Mouse (Mus musculus) gastrocnemius, adult 2 months (tissue): Measurements from ENCODE around the gene Racgap1. TPM values are rescaled to one million over a fixed set of nuclear protein-coding genes. Genes with fewer than 3 reads are reported as not detected.

Experiments used
- DNase-seq: peaks from one replicate; pipeline ENCODE4 v3.0.0; 2022
- H3K27ac ChIP-seq: fragments of 200-600 bp; 2 replicates; pipeline ENCODE4 v1.8.1; 2022; ENCODE audit warnings: mild to moderate bottlenecking
- H3K4me3 ChIP-seq: fragments of 200-600 bp; 2 replicates; pipeline ENCODE4 v1.8.1; 2022; ENCODE audit warnings: mild to moderate bottlenecking, moderate library complexity
- CTCF ChIP-seq: fragments of 200-600 bp; IDR thresholded peaks from 2 replicates; pipeline ENCODE4 v1.8.1; 2022; ENCODE audit warnings: antibody characterized with exemption, mild to moderate bottlenecking, moderate library complexity
- intact Hi-C: fragments of 180-260 bp; cut with DNase I; formaldehyde crosslinking; loops from one replicate; pipeline ENCODE4 v1.15.1; 2025
- total RNA-seq, 2 experiments: library from RNA; stranded (reverse); gene quantifications; 2 replicates each; pipeline ENCODE4 v1.2.3; 2021

Gene Racgap1
- total RNA-seq, 2 experiments from 2014 or later = 0.89 to 0.94 TPM

- Histone ChIP-seq H3K27ac (no peak overlapping the region), H3K4me3 (no peak overlapping the region)
- TF ChIP-seq CTCF = no peak
- DNase-seq = no peak
- intact Hi-C loops = no loop called here
These were observed 45.9 kb downstream of the Racgap1 start for GRCm38 (mm10) chr15:99605595-99605994.

- TF ChIP-seq CTCF = no peak
- H3K27ac ChIP-seq = no peak overlapping the region
- no peak for DNase-seq
These were observed 48.2 kb downstream of the Racgap1 start for GRCm38 (mm10) chr15:99603216-99603615.

GRCm38 (mm10) chr15:99602206-99602820, 49.1 kb downstream of the Racgap1 start:
- no peak overlapping the region for H3K4me3 ChIP-seq
- DNase-seq = no peak
- intact Hi-C loops = no loop called here

More at GRCm38 (mm10) chr15:99603216-99603615, 48.2 kb downstream of the Racgap1 start:
- no peak overlapping the region for H3K4me3 ChIP-seq
- intact Hi-C loops = no loop called here

GRCm38 (mm10) chr15:99601823-99602120, 49.7 kb downstream of the Racgap1 start:
- TF ChIP-seq CTCF = no peak
- no peak for DNase-seq
- Histone ChIP-seq H3K27ac (no peak overlapping the region), H3K4me3 (no peak overlapping the region)
- intact Hi-C loops = no loop called here

More at GRCm38 (mm10) chr15:99602206-99602820, 49.1 kb downstream of the Racgap1 start:
- no peak overlapping the region for H3K27ac ChIP-seq
- no peak for TF ChIP-seq CTCF

GRCm38 (mm10) chr15:99600986-99601822, 50.3 kb downstream of the Racgap1 start, which contains the start of gene Aqp6:
TSS of gene Aqp6 (plus strand) at chr15:99601400.
- Histone ChIP-seq H3K27ac (no peak within 1 kb of the TSS), H3K4me3 (no peak within 1 kb of the TSS)
- TF ChIP-seq CTCF = no peak
- intact Hi-C loops = no loop called here
- no peak for DNase-seq

GRCm38 (mm10) chr15:99599245-99600070, 52.0 kb downstream of the Racgap1 start:
- no peak for DNase-seq
- intact Hi-C loops = loop anchor here (5.0 to 10.0 kb wide), 3 partner anchors 102 to 303 kb away; partner anchors contain the start of gene Cers5
- TF ChIP-seq CTCF = no peak
- Histone ChIP-seq H3K27ac (no peak overlapping the region), H3K4me3 (no peak overlapping the region)

- no peak for DNase-seq
- no peak for TF ChIP-seq CTCF
- H3K4me3 ChIP-seq = no peak overlapping the region
- no peak overlapping the region for H3K27ac ChIP-seq
- intact Hi-C loops = loop anchor here (5.0 to 10.0 kb wide), 3 partner anchors 100 to 305 kb away; partner anchors contain the start of gene Cers5
These were observed 53.9 kb downstream of the Racgap1 start for GRCm38 (mm10) chr15:99597596-99597995.

- DNase-seq = no peak
- intact Hi-C loops = loop anchor here (1.0 to 10.0 kb wide), 5 partner anchors 72 to 305 kb away; partner anchors contain the start of gene Cers5
- Histone ChIP-seq H3K4me3 (no peak overlapping the region), H3K27ac (no peak overlapping the region)
- TF ChIP-seq CTCF = no peak
These were observed 54.6 kb downstream of the Racgap1 start for GRCm38 (mm10) chr15:99596841-99597240.

- no peak overlapping the region for H3K27ac ChIP-seq
- peak; percentile 76 for TF ChIP-seq CTCF
- H3K4me3 ChIP-seq = no peak overlapping the region
- peak; percentile 88 for DNase-seq
- intact Hi-C loops = loop anchor here (1.0 to 10.0 kb wide), 5 partner anchors 73 to 306 kb away; partner anchors contain the start of gene Cers5
These were observed 55.3 kb downstream of the Racgap1 start for GRCm38 (mm10) chr15:99596056-99596687.

GRCm38 (mm10) chr15:99594951-99595350, 56.5 kb downstream of the Racgap1 start:
- TF ChIP-seq CTCF = no peak
- Histone ChIP-seq H3K4me3 (no peak overlapping the region), H3K27ac (no peak overlapping the region)
- intact Hi-C loops = loop anchor here (5.0 to 10.0 kb wide), 3 partner anchors 98 to 307 kb away; partner anchors contain the start of gene Cers5
- DNase-seq = no peak

- Histone ChIP-seq H3K27ac (no peak overlapping the region), H3K4me3 (no peak overlapping the region)
- intact Hi-C loops = loop anchor here (10.0 kb wide), 1 partner anchor 182 kb away; the partner anchor contains the start of gene Cers5
- TF ChIP-seq CTCF = no peak
- no peak for DNase-seq
These were observed 58.6 kb downstream of the Racgap1 start for GRCm38 (mm10) chr15:99592877-99593276.

GRCm38 (mm10) chr15:99592177-99592576, 59.3 kb downstream of the Racgap1 start:
- DNase-seq = no peak
- no peak overlapping the region for H3K4me3 ChIP-seq
- TF ChIP-seq CTCF = no peak
- no peak overlapping the region for H3K27ac ChIP-seq
- intact Hi-C loops = loop anchor here (10.0 kb wide), 1 partner anchor 183 kb away; the partner anchor contains the start of gene Cers5
